Mouse (Mus musculus) telencephalon, adult 2 months (tissue): ENCODE measurements at regions not wholly inside any gene's neighbourhood (a gene's known extent, or its start where the extent isn't known, plus 50 kb on each side); places are given as distances from the start of the nearest gene placed in this dataset.

Source experiments
- DNase-seq: peaks from one replicate; pipeline ENCODE4 v3.0.0-alpha.2; 2011; ENCODE audit warnings: low read depth, low spot score

GRCm38 (mm10) chr5:75466941-75467340 is 107.8 kb upstream of the Kit start:
- no peak for DNase-seq

GRCm38 (mm10) chr5:75467916-75468315 is 106.8 kb upstream of the Kit start:
- DNase-seq = no peak

GRCm38 (mm10) chr5:75471010-75471409 is 103.7 kb upstream of the Kit start:
- no peak for DNase-seq

- DNase-seq = no peak
Measured at GRCm38 (mm10) chr5:75472484-75472883, 102.2 kb upstream of the Kit start.

- no peak for DNase-seq
Measured at GRCm38 (mm10) chr5:75475414-75475813, 99.3 kb upstream of the Kit start.

- DNase-seq = no peak
Measured at GRCm38 (mm10) chr5:75478499-75478898, 96.2 kb upstream of the Kit start.

GRCm38 (mm10) chr5:75479149-75479548 is 95.6 kb upstream of the Kit start:
- DNase-seq = no peak

GRCm38 (mm10) chr5:75481595-75481994 is 93.1 kb upstream of the Kit start:
- no peak for DNase-seq

- DNase-seq = peak; percentile 10
Measured at GRCm38 (mm10) chr5:75484330-75484729, 90.4 kb upstream of the Kit start.

GRCm38 (mm10) chr5:75490806-75491205 is 83.9 kb upstream of the Kit start:
- no peak for DNase-seq

- DNase-seq = no peak
Measured at GRCm38 (mm10) chr5:75494143-75494542, 80.6 kb upstream of the Kit start.

GRCm38 (mm10) chr5:75499053-75499452 is 75.7 kb upstream of the Kit start:
- DNase-seq = no peak

- no peak for DNase-seq
Measured at GRCm38 (mm10) chr5:75499695-75500094, 75.0 kb upstream of the Kit start.

GRCm38 (mm10) chr5:75500654-75501416 is 73.9 kb upstream of the Kit start:
- peak; percentile 12 for DNase-seq

- no peak for DNase-seq
Measured at GRCm38 (mm10) chr5:75503673-75504072, 71.0 kb upstream of the Kit start.

- no peak for DNase-seq
Measured at GRCm38 (mm10) chr5:75512521-75513422, 61.9 kb upstream of the Kit start.

- DNase-seq = no peak
Measured at GRCm38 (mm10) chr5:75518213-75518612, 56.5 kb upstream of the Kit start.

- DNase-seq = no peak
Measured at GRCm38 (mm10) chr5:75523041-75523678, 51.6 kb upstream of the Kit start.
